In the genomic region with DNA sequence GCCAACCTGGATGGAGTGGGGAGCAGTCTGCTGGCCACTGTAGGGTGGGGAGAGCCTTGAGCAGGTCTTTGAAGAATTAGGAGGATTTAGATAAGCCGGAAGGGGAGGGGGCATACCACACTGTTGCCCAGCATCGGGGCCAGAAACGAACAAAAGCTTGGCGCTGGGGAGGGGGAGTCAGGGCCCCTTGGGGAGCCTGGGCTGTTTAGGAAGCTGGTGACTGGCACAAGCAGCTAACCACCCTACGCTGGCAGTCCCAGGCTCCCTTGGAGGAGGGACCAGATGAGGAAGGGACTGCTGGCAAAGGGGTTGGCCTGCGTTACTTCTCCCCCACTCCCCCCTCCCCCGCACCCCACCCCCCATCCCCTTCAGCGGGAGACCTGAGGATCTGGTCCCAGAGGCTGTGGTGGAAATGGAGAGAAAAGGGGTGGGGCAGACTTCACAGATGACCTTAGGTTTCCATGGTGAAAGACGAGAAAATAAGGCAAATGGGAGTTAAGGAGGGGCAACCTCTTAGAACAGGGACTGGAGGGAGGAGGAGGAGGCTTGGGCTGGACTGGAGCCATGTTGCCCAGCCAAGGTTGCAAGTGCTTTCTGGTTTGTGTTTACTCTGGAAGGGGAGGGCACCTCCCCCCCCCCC, we compare ENCODE assay signal across 8 mouse cellular contexts. TPM values are rescaled to one million over a fixed set of nuclear protein-coding genes. Genes with fewer than 3 reads are reported as not detected.
DNase-seq lines count a peak whose midpoint lies in the region; ATAC-seq and TF ChIP-seq lines count a peak whose summit lies in the region.

No protein-coding gene starts in this region.

- no peaks in the 10 kb centered on the region for H3K27me3 ChIP-seq in thymus, adult 2 months (ENCODE audit: control insufficient read depth, insufficient read depth, low read length)
- H3K27me3 ChIP-seq in hindbrain, postnatal 0 days (ENCODE audit: insufficient read depth, low read length): no peaks in the 10 kb centered on the region
- no peaks in the 10 kb centered on the region for H3K27me3 ChIP-seq in liver, embryonic 14.5 days (ENCODE audit: control insufficient read depth, insufficient read depth, low read length)
- no peaks in the 10 kb centered on the region for H3K27me3 ChIP-seq in neural tube, embryonic 12.5 days (replicated peaks)

- no peak for TF ChIP-seq EP300 in liver, embryonic 14.5 days (IDR thresholded peaks at IDR 0.05; ENCODE audit: low read depth)

- H3K4me1 ChIP-seq in thymus, adult 2 months (replicated peaks; ENCODE audit: control insufficient read depth, insufficient read depth, low read length): peaks cover 59% of the 10 kb centered on the region
- H3K4me1 ChIP-seq in hindbrain, postnatal 0 days (ENCODE audit: insufficient read depth, low read length): peaks cover 21% of the 10 kb centered on the region; the same call in 1 of the 2 replicates
- peaks cover 65 to 66% of the 10 kb centered on the region in 2 experiments for H3K4me1 ChIP-seq in liver, embryonic 14.5 days (replicated peaks; ENCODE audit: control insufficient read depth in 2 of 2, insufficient read depth in 2 of 2, low read length in 1 of 2)
- peaks cover 39% of the 10 kb centered on the region for H3K4me1 ChIP-seq in neural tube, embryonic 12.5 days

- WGBS in thymus, adult 2 months: 29% methylated on average over 9 of the region's 9 CpGs
- WGBS in hindbrain, postnatal 0 days: 5% methylated on average over 9 of the region's 9 CpGs
- 12% methylated on average over 7 of the region's 9 CpGs for WGBS in liver, embryonic 14.5 days (ENCODE audit: insufficient replicate concordance)
- 2% methylated on average over 9 of the region's 9 CpGs for WGBS in neural tube, embryonic 12.5 days

- H3K9ac ChIP-seq in hindbrain, postnatal 0 days (replicated peaks; ENCODE audit: low read length): no peak overlapping the region
- peak overlapping the region; percentile 99 for H3K9ac ChIP-seq in liver, embryonic 14.5 days (replicated peaks)
- no peak overlapping the region for H3K9ac ChIP-seq in neural tube, embryonic 12.5 days

- H3K4me3 ChIP-seq in thymus, adult 2 months (ENCODE audit: control insufficient read depth, insufficient read depth, low read length): no peak overlapping the region
- H3K4me3 ChIP-seq in hindbrain, postnatal 0 days (ENCODE audit: low read length): no peak overlapping the region
- H3K4me3 ChIP-seq in liver, embryonic 14.5 days (ENCODE audit: insufficient read depth in 1 of 2, low read depth in 2 of 2, low read length in 2 of 2): peak overlapping the region; percentile 84 to 97
- no peak overlapping the region for H3K4me3 ChIP-seq in neural tube, embryonic 12.5 days

- TF ChIP-seq CTCF in thymus, adult 2 months (IDR thresholded peaks at IDR 0.05; ENCODE audit: borderline replicate concordance, control insufficient read depth, extremely low read depth, insufficient read depth, low read length, poor library complexity): no peak
- TF ChIP-seq CTCF in hindbrain, postnatal 0 days (IDR thresholded peaks at IDR 0.05; ENCODE audit: low read depth): no peak
- no peak for TF ChIP-seq CTCF in liver, embryonic 14.5 days (IDR thresholded peaks at IDR 0.05; ENCODE audit: low read depth)

- H3K9me3 ChIP-seq in hindbrain, postnatal 0 days (ENCODE audit: low read length): no peaks in the 10 kb centered on the region
- H3K9me3 ChIP-seq in liver, embryonic 14.5 days (ENCODE audit: control insufficient read depth, low read length): no peaks in the 10 kb centered on the region
- no peaks in the 10 kb centered on the region for H3K9me3 ChIP-seq in neural tube, embryonic 12.5 days

- no peak for DNase-seq in thymus, adult 2 months
- DNase-seq in thymus, postnatal 10 days (ENCODE audit: low spot score in 2 of 2): no peak
- DNase-seq in hindbrain, postnatal 0 days (ENCODE audit: low spot score): peak; percentile 67
- peak; percentile 48 to 76 (median 56) for DNase-seq in liver, embryonic 14.5 days (ENCODE audit: low read depth in 3 of 3, low spot score in 3 of 3)
- no peak for DNase-seq in natural killer cell, adult 2 months (ENCODE audit: low spot score in 2 of 2)
- DNase-seq in frontal cortex, postnatal 25 days (ENCODE audit: low spot score in 2 of 2): no peak

- peak; percentile 9 for ATAC-seq in erythroblast, adult 5-6 weeks (replicated peaks; ENCODE audit: low FRiP score, poor library complexity, severe bottlenecking)
- peak; percentile 68 for ATAC-seq in hindbrain, postnatal 0 days
- ATAC-seq in liver, embryonic 14.5 days (ENCODE audit: insufficient read depth): peak; percentile 33
- peak; percentile 80 for ATAC-seq in neural tube, embryonic 12.5 days (ENCODE audit: low FRiP score, low read depth)

- TF ChIP-seq POLR2A in thymus, adult 2 months (IDR thresholded peaks at IDR 0.05; ENCODE audit: control insufficient read depth, extremely low read depth, insufficient read depth, low read length, poor library complexity): no peak

- H3K4me2 ChIP-seq in hindbrain, postnatal 0 days (ENCODE audit: low read depth, low read length): peak overlapping the region; percentile 29; the same call in 1 of the 2 replicates
- peak overlapping the region; percentile 88 for H3K4me2 ChIP-seq in liver, embryonic 14.5 days (ENCODE audit: low read depth)
- peak overlapping the region; percentile 28 for H3K4me2 ChIP-seq in neural tube, embryonic 12.5 days (replicated peaks)

- H3K27ac ChIP-seq in thymus, adult 2 months (ENCODE audit: control insufficient read depth, insufficient read depth, low read length): peak overlapping the region; percentile 92; the same call in 1 of the 2 replicates
- peak overlapping the region; percentile 70 for H3K27ac ChIP-seq in hindbrain, postnatal 0 days
- peak overlapping the region; percentile 91 for H3K27ac ChIP-seq in liver, embryonic 14.5 days
- no peak overlapping the region for H3K27ac ChIP-seq in neural tube, embryonic 12.5 days

- peaks cover 6% of the 10 kb centered on the region; the same call in 1 of the 2 replicates for H3K36me3 ChIP-seq in thymus, adult 2 months (ENCODE audit: control insufficient read depth, insufficient read depth, low read length)
- no peaks in the 10 kb centered on the region for H3K36me3 ChIP-seq in hindbrain, postnatal 0 days (ENCODE audit: insufficient read depth, low read length)
- H3K36me3 ChIP-seq in liver, embryonic 14.5 days (replicated peaks; ENCODE audit: control insufficient read depth, insufficient read depth, low read depth): peaks cover 43% of the 10 kb centered on the region
- no peaks in the 10 kb centered on the region for H3K36me3 ChIP-seq in neural tube, embryonic 12.5 days

RNA-seq across cellular contexts. Expression of gene Klf3, which starts 7.8 kb away (rescaled TPM):
- polyA plus RNA-seq in thymus, adult 2 months (2012; rRNA removed): 175 and 197 TPM in 2 replicates
- 207 and 277 TPM in 2 replicates for total RNA-seq in erythroblast, adult 5-6 weeks (2015; ENCODE audit: low replicate concordance)
- total RNA-seq in erythroblast, adult 5-6 weeks (2017; ENCODE audit: low replicate concordance): 170 and 195 TPM in 2 replicates
- 22.6 and 22.9 TPM in 2 replicates for total RNA-seq in hindbrain, postnatal 0 days (2014; rRNA removed)
- polyA plus RNA-seq in hindbrain, postnatal 0 days (2015; fragmentation: Nextera tagmentation; extraction: Ambion mirVana): 37.1 and 37.5 TPM in 2 replicates
- polyA plus RNA-seq in liver, embryonic 14.5 days (2012; rRNA removed): 34.2 and 42.8 TPM in 2 replicates
- 69.8 and 83.9 TPM in 2 replicates for polyA plus RNA-seq in liver, embryonic 14.5 days (2014; fragmentation: Nextera tagmentation; extraction: Ambion mirVana)
- 27.7 and 34.8 TPM in 2 replicates for polyA plus RNA-seq in neural tube, embryonic 12.5 days (2016; fragmentation: Nextera tagmentation; extraction: Ambion mirVana)

Comparison
In these comparisons a context has a peak if more than half of its experiments do, and no peak if none do; other contexts are left out.
1. DNase-seq: peak in hindbrain, postnatal 0 days (single experiment) and liver, embryonic 14.5 days (3 of 3); none in thymus, adult 2 months (single experiment), thymus, postnatal 10 days (0 of 2), natural killer cell, adult 2 months (0 of 2) and frontal cortex, postnatal 25 days (0 of 2).
2. H3K4me3 ChIP-seq: peak in liver, embryonic 14.5 days (2 of 2); none in thymus, adult 2 months (single experiment), hindbrain, postnatal 0 days (single experiment) and neural tube, embryonic 12.5 days (single experiment).
3. ATAC-seq: peak in every context shown above with its lines; median percentile 80 in neural tube, embryonic 12.5 days; 68 in hindbrain, postnatal 0 days; 33 in liver, embryonic 14.5 days; 9 in erythroblast, adult 5-6 weeks.
4. H3K4me2 ChIP-seq: peak in every context shown above with its lines; median percentile 88 in liver, embryonic 14.5 days; 29 in hindbrain, postnatal 0 days; 28 in neural tube, embryonic 12.5 days.